Mouse (Mus musculus) kidney, adult 18-20 months (tissue): ENCODE results near the gene Tm7sf3.
"Not testable (repeated sequence)": the region's sequence is repeated elsewhere in the genome, so short reads cannot be mapped to it uniquely, and the experiment has no call there.

Source experiments
- DNase-seq: peaks from one replicate; pipeline ENCODE4 v3.0.0; 2021

The Tm7sf3 gene

GRCm38 (mm10) chr6:146611897-146612296 lies 30.7 kb downstream of the Tm7sf3 start:
- DNase-seq: no peak

- no peak for DNase-seq
Measured at GRCm38 (mm10) chr6:146611385-146611784, 31.2 kb downstream of the Tm7sf3 start.

GRCm38 (mm10) chr6:146603651-146604050 lies 39.0 kb downstream of the Tm7sf3 start:
- DNase-seq: no peak

- DNase-seq: no peak
Measured at GRCm38 (mm10) chr6:146602601-146603000, 40.0 kb downstream of the Tm7sf3 start.

- no peak for DNase-seq
Measured at GRCm38 (mm10) chr6:146585134-146585533, 57.5 kb downstream of the Tm7sf3 start.

GRCm38 (mm10) chr6:146583366-146584046 lies 59.1 kb downstream of the Tm7sf3 start:
- DNase-seq: no peak

GRCm38 (mm10) chr6:146580381-146580926 lies 62.2 kb downstream of the Tm7sf3 start:
- DNase-seq: no peak

- DNase-seq: no peak
Measured at GRCm38 (mm10) chr6:146578586-146578985, 64.0 kb downstream of the Tm7sf3 start.

GRCm38 (mm10) chr6:146578111-146578531 lies 64.5 kb downstream of the Tm7sf3 start:
- DNase-seq: peak; percentile 83

GRCm38 (mm10) chr6:146577310-146578109 lies 65.1 kb downstream of the Tm7sf3 start, which contains the start of gene Ints13:
Gene Ints13, minus strand, starts transcription at chr6:146577835.
- DNase-seq: peak; percentile 97

- no peak for DNase-seq
Measured at GRCm38 (mm10) chr6:146576903-146577302, 65.7 kb downstream of the Tm7sf3 start, which contains the start of gene Fgfr1op2. Gene Fgfr1op2, plus strand, starts transcription at chr6:146577203.

- no peak for DNase-seq
Measured at GRCm38 (mm10) chr6:146572073-146572472, 70.6 kb downstream of the Tm7sf3 start.

- not testable (repeated sequence) for DNase-seq
Measured at GRCm38 (mm10) chr6:146562461-146562860, 80.2 kb downstream of the Tm7sf3 start.
